Comparison of ENCODE assay signal across 12 mouse cellular contexts in genomic region chr11:59176921-59177320, GRCm38 (mm10). TPM values are rescaled to one million over a fixed set of nuclear protein-coding genes. Genes with fewer than 3 reads are reported as not detected.
DNase-seq lines count a peak whose midpoint lies in the region; ATAC-seq lines count a peak whose summit lies in the region.
"Had no signal": no experiment of that assay in that cellular context is flagged by ENCODE, and none has a peak within 500 bp of the region (broad histone marks: within the 10 kb centered on the region; RNA-seq: fewer than 3 reads in every experiment).

No protein-coding gene starts in this region.

- no peaks in the 10 kb centered on the region for H3K36me3 ChIP-seq in hindbrain, embryonic 13.5 days
- no peaks in the 10 kb centered on the region for H3K36me3 ChIP-seq in hindbrain, embryonic 16.5 days (ENCODE audit: control insufficient read depth, insufficient read depth, low read length)
- H3K36me3 ChIP-seq in neural tube, embryonic 12.5 days = no peaks in the 10 kb centered on the region

- no peaks in the 10 kb centered on the region for H3K9me3 ChIP-seq in hindbrain, embryonic 13.5 days
- no peaks in the 10 kb centered on the region for H3K9me3 ChIP-seq in hindbrain, embryonic 16.5 days (ENCODE audit: control insufficient read depth, low read length)
- no peaks in the 10 kb centered on the region for H3K9me3 ChIP-seq in neural tube, embryonic 12.5 days

- WGBS in hindbrain, embryonic 13.5 days = 10% methylated on average over 34 of the region's 34 CpGs
- WGBS in hindbrain, embryonic 16.5 days = 6% methylated on average over 33 of the region's 34 CpGs
- 8% methylated on average over 34 of the region's 34 CpGs for WGBS in neural tube, embryonic 12.5 days

- peak overlapping the region; percentile 13; the same call in 1 of the 2 replicates for H3K4me2 ChIP-seq in hindbrain, embryonic 13.5 days
- H3K4me2 ChIP-seq in hindbrain, embryonic 16.5 days (ENCODE audit: low read length) = no peak overlapping the region; the same call in 1 of the 2 replicates
- 0 out of 2 replicates have a peak overlapping the region, but pooled peaks have one; percentile 25 for H3K4me2 ChIP-seq in neural tube, embryonic 12.5 days (replicated peaks)

- H3K4me1 ChIP-seq in hindbrain, embryonic 13.5 days (replicated peaks) = no peaks in the 10 kb centered on the region; the same call in 1 of the 2 replicates
- H3K4me1 ChIP-seq in hindbrain, embryonic 16.5 days (ENCODE audit: control insufficient read depth, insufficient read depth, low read depth, low read length) = peaks cover 2% of the 10 kb centered on the region; the same call in 1 of the 2 replicates
- H3K4me1 ChIP-seq in neural tube, embryonic 12.5 days = 0 out of 2 replicates have a peak, but pooled peaks cover 3% of the 10 kb centered on the region

- no peak overlapping the region for H3K27ac ChIP-seq in hindbrain, embryonic 13.5 days
- H3K27ac ChIP-seq in hindbrain, embryonic 16.5 days (ENCODE audit: low read depth, low read length) = no peak overlapping the region
- H3K27ac ChIP-seq in neural tube, embryonic 12.5 days = no peak overlapping the region

- H3K27me3 ChIP-seq in hindbrain, embryonic 13.5 days = peaks cover 85% of the 10 kb centered on the region
- peaks cover 46% of the 10 kb centered on the region for H3K27me3 ChIP-seq in hindbrain, embryonic 16.5 days (replicated peaks; ENCODE audit: control insufficient read depth, insufficient read depth, low read length)
- H3K27me3 ChIP-seq in neural tube, embryonic 12.5 days (replicated peaks) = peaks cover 55% of the 10 kb centered on the region

- H3K4me3 ChIP-seq in hindbrain, embryonic 13.5 days = peak overlapping the region; percentile 16
- no peak overlapping the region; the same call in 1 of the 2 replicates for H3K4me3 ChIP-seq in hindbrain, embryonic 16.5 days (ENCODE audit: low read length)
- no peak overlapping the region for H3K4me3 ChIP-seq in neural tube, embryonic 12.5 days

- no peak overlapping the region for H3K9ac ChIP-seq in hindbrain, embryonic 13.5 days
- H3K9ac ChIP-seq in hindbrain, embryonic 16.5 days (ENCODE audit: low read depth, low read length) = no peak overlapping the region
- H3K9ac ChIP-seq in neural tube, embryonic 12.5 days = no peak overlapping the region

- peak; percentile 32 to 37 for DNase-seq in cerebellum, postnatal 10 days
- no peak for DNase-seq in neural tube, embryonic 10.5 days (ENCODE audit: extremely low spot score, low spot score)
- DNase-seq in frontal cortex, postnatal 10 days (ENCODE audit: low spot score in 2 of 2) = no peak
- DNase-seq: adrenal gland, postnatal 36 days; cerebellum, adult 8-10 months; heart, postnatal 14 days; layer of hippocampus, adult 9-11 months had no signal

- ATAC-seq in cerebellum, adult (ENCODE audit: insufficient number of reproducible peaks, low FRiP score, low TSS enrichment) = no peak
- no peak for ATAC-seq in hindbrain, embryonic 13.5 days (ENCODE audit: low FRiP score)
- ATAC-seq in hindbrain, embryonic 16.5 days = no peak
- ATAC-seq in neural tube, embryonic 12.5 days (ENCODE audit: low FRiP score, low read depth) = no peak
- ATAC-seq in activated CD4-positive, CD25-positive, alpha-beta regulatory T cell, adult 4 months = no peak

RNA-seq across cellular contexts. Expression of gene Gjc2, which starts 6.1 kb away (rescaled TPM):
- 0.14 and 0.17 TPM in 2 replicates for polyA plus RNA-seq in hindbrain, embryonic 13.5 days (2015; fragmentation: Nextera tagmentation; extraction: Ambion mirVana)
- polyA plus RNA-seq in hindbrain, embryonic 16.5 days (2015; fragmentation: Nextera tagmentation; extraction: Ambion mirVana) = 0.20 and 0.22 TPM in 2 replicates
- polyA plus RNA-seq in neural tube, embryonic 12.5 days (2016; fragmentation: Nextera tagmentation; extraction: Ambion mirVana) = 0.23 and 0.39 TPM in 2 replicates
- not detected for polyA plus RNA-seq in activated CD4-positive, CD25-positive, alpha-beta regulatory T cell, adult 4 months (2017; shearing (Covaris generic))

RNA-seq across cellular contexts. Expression of gene Iba57, which starts 13.4 kb away (rescaled TPM):
- polyA plus RNA-seq in hindbrain, embryonic 13.5 days (2015; fragmentation: Nextera tagmentation; extraction: Ambion mirVana) = 6.2 and 7.3 TPM in 2 replicates
- 7.3 and 7.8 TPM in 2 replicates for polyA plus RNA-seq in hindbrain, embryonic 16.5 days (2015; fragmentation: Nextera tagmentation; extraction: Ambion mirVana)
- 6.5 and 7.8 TPM in 2 replicates for polyA plus RNA-seq in neural tube, embryonic 12.5 days (2016; fragmentation: Nextera tagmentation; extraction: Ambion mirVana)
- 1 to 10 TPM; 1.3 to 1.8 TPM for polyA plus RNA-seq in activated CD4-positive, CD25-positive, alpha-beta regulatory T cell, adult 4 months (2017; shearing (Covaris generic))

RNA-seq across cellular contexts. Expression of gene Guk1, which starts 15.1 kb away (rescaled TPM):
- 177 and 182 TPM in 2 replicates for polyA plus RNA-seq in hindbrain, embryonic 13.5 days (2015; fragmentation: Nextera tagmentation; extraction: Ambion mirVana)
- 252 and 294 TPM in 2 replicates for polyA plus RNA-seq in hindbrain, embryonic 16.5 days (2015; fragmentation: Nextera tagmentation; extraction: Ambion mirVana)
- 111 and 113 TPM in 2 replicates for polyA plus RNA-seq in neural tube, embryonic 12.5 days (2016; fragmentation: Nextera tagmentation; extraction: Ambion mirVana)
- polyA plus RNA-seq in activated CD4-positive, CD25-positive, alpha-beta regulatory T cell, adult 4 months (2017; shearing (Covaris generic)) = 10 to 100 TPM; 60.2 to 63.5 TPM

RNA-seq across cellular contexts. Expression of gene Mrpl55, which starts 25.4 kb away (rescaled TPM):
- polyA plus RNA-seq in hindbrain, embryonic 13.5 days (2015; fragmentation: Nextera tagmentation; extraction: Ambion mirVana) = 92.9 and 96.8 TPM in 2 replicates
- polyA plus RNA-seq in hindbrain, embryonic 16.5 days (2015; fragmentation: Nextera tagmentation; extraction: Ambion mirVana) = 92.1 and 95.9 TPM in 2 replicates
- polyA plus RNA-seq in neural tube, embryonic 12.5 days (2016; fragmentation: Nextera tagmentation; extraction: Ambion mirVana) = 88.0 and 91.1 TPM in 2 replicates
- 10 to 100 TPM; 49.4 to 50.0 TPM for polyA plus RNA-seq in activated CD4-positive, CD25-positive, alpha-beta regulatory T cell, adult 4 months (2017; shearing (Covaris generic))

RNA-seq across cellular contexts. Expression of gene 2310033P09Rik, which starts 31.2 kb away (rescaled TPM):
- polyA plus RNA-seq in hindbrain, embryonic 13.5 days (2015; fragmentation: Nextera tagmentation; extraction: Ambion mirVana) = 30.0 and 32.9 TPM in 2 replicates
- polyA plus RNA-seq in hindbrain, embryonic 16.5 days (2015; fragmentation: Nextera tagmentation; extraction: Ambion mirVana) = 26.8 and 27.6 TPM in 2 replicates
- polyA plus RNA-seq in neural tube, embryonic 12.5 days (2016; fragmentation: Nextera tagmentation; extraction: Ambion mirVana) = 30.1 and 30.5 TPM in 2 replicates
- polyA plus RNA-seq in activated CD4-positive, CD25-positive, alpha-beta regulatory T cell, adult 4 months (2017; shearing (Covaris generic)) = 10 to 100 TPM; 17.5 to 18.7 TPM

Comparison
In these comparisons a context has a peak if more than half of its experiments do, and no peak if none do; other contexts are left out.
1. DNase-seq: peak in cerebellum, postnatal 10 days (2 of 2); none in neural tube, embryonic 10.5 days (single experiment) and frontal cortex, postnatal 10 days (0 of 2).